Mouse (Mus musculus): ENCODE measurements at regions not wholly inside any gene's neighbourhood (a gene's known extent, or its start where the extent isn't known, plus 50 kb on each side); places are given as distances from the start of the nearest gene placed in this dataset.
A peak's percentile ranks its signal among the peaks of the same experiment; 100 is the strongest.
"Not testable (repeated sequence)": the region's sequence is repeated elsewhere in the genome, so short reads cannot be mapped to it uniquely, and the experiment has no call there.

GRCm38 (mm10) chr6:31011407-31012020 lies 52.6 kb upstream of the Klf14 start:
- no peak for ATAC-seq (replicated peaks; ENCODE audit: insufficient number of reproducible peaks, low FRiP score, low TSS enrichment, poor library complexity, severe bottlenecking)

- ATAC-seq (replicated peaks; ENCODE audit: insufficient number of reproducible peaks, low FRiP score, low TSS enrichment, poor library complexity, severe bottlenecking): no peak
These were observed 57.7 kb upstream of the Klf14 start for GRCm38 (mm10) chr6:31016566-31016965.

- ATAC-seq (replicated peaks; ENCODE audit: insufficient number of reproducible peaks, low FRiP score, low TSS enrichment, poor library complexity, severe bottlenecking): no peak
These were observed 62.9 kb upstream of the Klf14 start for GRCm38 (mm10) chr6:31021776-31022175.

GRCm38 (mm10) chr6:31029777-31030176 lies 70.9 kb upstream of the Klf14 start:
- no peak for ATAC-seq (replicated peaks; ENCODE audit: insufficient number of reproducible peaks, low FRiP score, low TSS enrichment, poor library complexity, severe bottlenecking)

- ATAC-seq (replicated peaks; ENCODE audit: insufficient number of reproducible peaks, low FRiP score, low TSS enrichment, poor library complexity, severe bottlenecking): no peak
These were observed 72.1 kb upstream of the Klf14 start for GRCm38 (mm10) chr6:31031022-31031421.

- no peak for ATAC-seq (replicated peaks; ENCODE audit: insufficient number of reproducible peaks, low FRiP score, low TSS enrichment, poor library complexity, severe bottlenecking)
These were observed 73.3 kb upstream of the Klf14 start for GRCm38 (mm10) chr6:31032147-31032546.

GRCm38 (mm10) chr6:31032980-31033608 lies 74.2 kb upstream of the Klf14 start:
- ATAC-seq (replicated peaks; ENCODE audit: insufficient number of reproducible peaks, low FRiP score, low TSS enrichment, poor library complexity, severe bottlenecking): peak; percentile 89

- ATAC-seq (replicated peaks; ENCODE audit: insufficient number of reproducible peaks, low FRiP score, low TSS enrichment, poor library complexity, severe bottlenecking): no peak
These were observed 75.9 kb upstream of the Klf14 start for GRCm38 (mm10) chr6:31034796-31035195.

- ATAC-seq (replicated peaks; ENCODE audit: insufficient number of reproducible peaks, low FRiP score, low TSS enrichment, poor library complexity, severe bottlenecking): 0 out of 2 replicates have a peak, but pooled peaks have one; percentile 31
These were observed 79.0 kb upstream of the Klf14 start for GRCm38 (mm10) chr6:31037801-31038395.

GRCm38 (mm10) chr6:31038445-31038844 lies 79.6 kb upstream of the Klf14 start:
- ATAC-seq (replicated peaks; ENCODE audit: insufficient number of reproducible peaks, low FRiP score, low TSS enrichment, poor library complexity, severe bottlenecking): not testable (repeated sequence)

GRCm38 (mm10) chr6:31039485-31039884 lies 80.6 kb upstream of the Klf14 start:
- no peak for ATAC-seq (replicated peaks; ENCODE audit: insufficient number of reproducible peaks, low FRiP score, low TSS enrichment, poor library complexity, severe bottlenecking)

- no peak for ATAC-seq (replicated peaks; ENCODE audit: insufficient number of reproducible peaks, low FRiP score, low TSS enrichment, poor library complexity, severe bottlenecking)
These were observed 81.9 kb upstream of the Klf14 start for GRCm38 (mm10) chr6:31040783-31041182.

GRCm38 (mm10) chr6:31043368-31043767 lies 84.5 kb upstream of the Klf14 start:
- ATAC-seq (replicated peaks; ENCODE audit: insufficient number of reproducible peaks, low FRiP score, low TSS enrichment, poor library complexity, severe bottlenecking): no peak

- no peak for ATAC-seq (replicated peaks; ENCODE audit: insufficient number of reproducible peaks, low FRiP score, low TSS enrichment, poor library complexity, severe bottlenecking)
These were observed 85.0 kb upstream of the Klf14 start for GRCm38 (mm10) chr6:31043919-31044318.

- no peak for ATAC-seq (replicated peaks; ENCODE audit: insufficient number of reproducible peaks, low FRiP score, low TSS enrichment, poor library complexity, severe bottlenecking)
These were observed 87.3 kb upstream of the Klf14 start for GRCm38 (mm10) chr6:31046197-31046596.

GRCm38 (mm10) chr6:31048920-31049576 lies 90.2 kb upstream of the Klf14 start:
- ATAC-seq (replicated peaks; ENCODE audit: insufficient number of reproducible peaks, low FRiP score, low TSS enrichment, poor library complexity, severe bottlenecking): no peak

GRCm38 (mm10) chr6:31050831-31051230 lies 92.0 kb upstream of the Klf14 start:
- ATAC-seq (replicated peaks; ENCODE audit: insufficient number of reproducible peaks, low FRiP score, low TSS enrichment, poor library complexity, severe bottlenecking): no peak

- ATAC-seq (replicated peaks; ENCODE audit: insufficient number of reproducible peaks, low FRiP score, low TSS enrichment, poor library complexity, severe bottlenecking): no peak
These were observed 92.9 kb upstream of the Klf14 start for GRCm38 (mm10) chr6:31051771-31052170.

GRCm38 (mm10) chr6:31053003-31053402 lies 94.1 kb upstream of the Klf14 start:
- ATAC-seq (replicated peaks; ENCODE audit: insufficient number of reproducible peaks, low FRiP score, low TSS enrichment, poor library complexity, severe bottlenecking): no peak
